Mouse (Mus musculus): ENCODE measurements around the gene Lifr.

Gene Lifr

DNA sequence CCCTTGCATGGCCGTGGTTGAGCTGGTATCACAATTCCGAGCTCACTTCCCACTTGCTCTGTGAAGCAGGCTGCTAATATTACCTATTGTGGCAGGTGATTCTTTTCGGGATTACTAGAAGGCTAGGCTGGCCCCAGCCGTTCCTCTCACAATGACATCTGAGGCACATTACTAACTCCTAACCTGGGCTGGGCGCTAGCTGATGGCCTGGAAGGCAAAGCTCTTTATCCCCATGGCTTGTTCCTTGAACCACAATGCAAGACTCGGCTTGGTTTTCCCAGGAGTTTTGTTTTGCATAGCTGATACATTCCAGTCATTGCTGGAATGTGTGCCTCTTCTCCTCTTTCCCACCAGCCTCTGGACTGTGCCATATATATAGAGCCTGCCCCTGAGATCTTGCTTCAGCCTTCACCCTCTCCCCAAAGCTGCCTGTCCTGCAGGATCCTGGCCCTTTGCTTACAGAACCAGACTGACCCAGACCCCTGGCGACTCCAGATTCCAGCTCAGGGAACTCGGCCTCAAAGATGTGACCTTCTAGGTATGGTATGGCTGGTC is at the start of gene Lifr:
Gene Lifr, plus strand, starts transcription at position 404 of the 555 bp plus-strand sequence.
- no peak for DNase-seq (ENCODE audit: low read depth, low spot score)

DNA sequence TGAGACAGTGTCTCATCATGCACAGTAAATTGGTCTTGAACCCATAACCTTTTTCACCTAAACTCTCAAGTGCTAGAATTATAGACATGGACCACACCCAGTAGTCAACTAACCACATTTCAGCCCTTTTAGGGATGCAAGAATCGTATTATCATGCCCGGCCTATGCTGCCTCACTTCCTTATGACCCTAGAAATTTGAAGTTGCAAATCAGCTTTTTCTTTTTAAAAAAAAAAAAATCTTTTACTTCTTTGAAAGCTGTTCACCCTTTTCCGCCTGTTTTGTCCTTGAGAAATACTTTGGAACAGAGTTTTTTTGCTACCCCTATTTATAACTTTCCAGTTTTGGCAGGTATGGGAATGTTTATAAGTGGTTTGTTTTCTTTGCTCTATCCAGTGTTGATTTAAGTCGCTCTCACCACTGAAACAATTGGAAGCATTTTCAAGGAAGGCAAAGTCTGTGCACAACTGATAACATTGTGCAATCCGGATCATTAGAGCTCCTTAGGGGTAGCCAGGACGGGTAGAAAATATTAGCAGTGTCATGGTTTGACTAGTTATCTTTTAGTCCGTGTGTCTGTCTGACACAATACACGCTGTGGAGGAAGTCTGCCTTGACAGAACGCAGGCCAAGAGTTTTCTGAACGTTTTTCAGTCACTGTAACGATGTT is 46.2 kb upstream of the Lifr start:
- DNase-seq (ENCODE audit: low read depth, low spot score), result no peak

DNA sequence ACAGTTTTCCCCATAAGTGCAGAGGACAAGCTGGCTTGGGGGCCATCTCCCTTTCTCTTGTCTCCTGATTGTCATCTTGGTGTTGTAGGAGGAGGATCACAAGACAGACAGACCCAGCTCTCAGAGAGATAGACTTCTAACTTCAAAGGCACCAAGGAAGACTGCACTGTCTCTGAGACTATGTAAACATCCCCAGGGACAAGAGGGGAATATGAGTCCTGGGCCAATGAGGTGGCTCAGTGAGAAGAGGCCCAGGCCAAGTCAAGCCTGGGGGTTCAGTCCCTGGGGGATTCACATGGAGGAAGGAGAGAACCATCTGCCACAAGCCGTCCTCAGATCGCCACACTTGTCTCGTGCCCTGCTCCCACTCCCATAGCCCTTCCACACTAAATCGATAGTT is 45.4 kb upstream of the Lifr start:
- DNase-seq (ENCODE audit: low read depth, low spot score), result no peak

DNA sequence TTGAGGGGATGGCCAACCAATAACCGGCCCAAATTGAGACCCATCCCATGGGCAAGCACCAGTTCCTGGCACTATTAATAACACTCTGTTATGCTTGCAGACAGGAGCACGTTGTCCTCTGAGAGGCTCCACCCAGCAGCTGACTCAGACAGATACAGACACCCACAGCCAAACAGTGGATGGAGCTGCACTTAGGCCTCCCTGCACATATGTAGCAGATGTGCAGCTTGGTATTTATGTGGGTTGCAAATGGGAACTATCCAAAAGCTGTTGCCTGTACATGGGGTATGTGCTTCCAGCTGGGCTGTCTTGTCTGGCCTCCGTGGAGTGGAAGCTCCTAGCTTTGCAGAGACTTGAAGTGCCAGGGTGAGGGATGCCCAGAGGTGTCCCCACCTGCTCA is 42.5 kb upstream of the Lifr start:
- no peak for DNase-seq (ENCODE audit: low read depth, low spot score)

DNA sequence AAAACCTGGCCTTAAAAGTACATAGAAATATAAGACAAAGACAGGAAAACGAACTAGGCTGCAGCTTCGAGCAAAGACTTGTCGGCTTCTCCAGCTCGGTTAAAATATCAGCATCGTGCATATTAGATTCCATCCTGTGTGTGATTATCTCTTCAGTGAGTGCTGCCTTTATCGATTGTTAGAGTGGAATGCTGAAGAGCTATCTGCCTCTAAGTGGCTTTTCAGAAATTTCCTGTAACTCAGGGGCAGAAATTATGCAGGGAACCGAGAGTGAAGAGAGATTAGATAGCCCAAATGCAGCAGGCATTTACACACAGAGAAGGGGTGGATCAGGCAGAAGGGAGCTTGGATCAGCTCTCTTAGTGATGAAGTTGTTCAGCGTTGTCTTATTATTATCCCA is 41.5 kb upstream of the Lifr start:
- no peak for DNase-seq (ENCODE audit: low read depth, low spot score)

DNA sequence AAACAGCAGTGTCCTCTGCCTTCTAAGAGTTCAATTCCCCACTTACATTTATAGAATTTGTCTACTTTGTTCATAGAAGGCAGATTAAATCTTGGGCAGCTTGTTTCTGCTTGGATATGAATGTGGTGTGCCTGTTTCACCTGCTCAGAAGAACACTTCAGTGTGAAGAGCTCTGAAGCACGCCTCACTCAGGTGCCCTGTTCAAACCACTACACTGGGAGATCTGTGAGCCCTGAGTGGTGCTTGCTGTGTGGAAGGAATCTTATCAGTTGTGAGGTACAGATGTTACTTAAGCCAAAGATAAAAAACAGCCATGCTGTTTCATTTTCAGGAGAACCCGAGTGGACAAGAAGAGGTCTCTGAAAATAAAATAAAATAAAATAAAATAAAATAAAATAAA is 38.7 kb upstream of the Lifr start:
- no peak for DNase-seq (ENCODE audit: low read depth, low spot score)

DNA sequence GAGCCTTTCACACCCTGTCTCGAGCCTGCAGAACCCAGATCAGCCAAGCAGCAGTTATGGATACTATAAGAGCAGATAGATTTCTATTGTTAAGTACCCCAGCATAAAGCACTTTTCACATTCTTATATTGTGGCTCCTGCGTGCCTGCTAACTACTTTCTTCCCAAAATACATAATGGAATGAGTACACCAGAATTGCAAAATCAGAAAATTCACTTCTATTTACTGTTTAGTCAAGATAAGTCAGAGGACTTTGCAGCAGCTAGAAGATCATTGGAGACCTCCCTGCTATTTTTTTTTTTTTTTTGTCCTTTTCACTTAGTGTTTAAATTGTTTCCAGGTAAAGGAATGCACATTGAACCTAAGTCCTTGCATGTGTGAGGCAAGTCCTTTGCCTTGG is 38.3 kb upstream of the Lifr start:
- no peak for DNase-seq (ENCODE audit: low read depth, low spot score)

DNA sequence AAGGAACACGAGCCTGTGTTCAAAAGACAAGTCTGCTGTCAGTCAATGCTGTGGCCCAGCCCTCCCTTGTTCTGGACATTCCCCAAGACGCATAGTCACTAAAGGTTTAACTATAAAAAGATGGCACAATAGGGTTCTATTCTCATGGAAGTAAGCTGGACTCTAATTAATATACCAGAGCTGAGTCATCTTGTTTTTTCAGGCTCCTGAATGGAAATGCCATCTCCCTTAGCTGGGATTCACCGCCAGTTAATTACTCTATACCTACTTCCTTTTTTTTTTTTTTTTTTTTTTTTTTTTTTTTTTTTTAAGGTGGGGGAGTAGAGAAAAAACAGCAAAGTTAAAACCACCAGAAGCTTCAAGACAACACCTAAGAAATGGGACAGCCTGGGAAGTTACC is 33.6 kb upstream of the Lifr start:
- DNase-seq (ENCODE audit: low read depth, low spot score), result no peak

DNA sequence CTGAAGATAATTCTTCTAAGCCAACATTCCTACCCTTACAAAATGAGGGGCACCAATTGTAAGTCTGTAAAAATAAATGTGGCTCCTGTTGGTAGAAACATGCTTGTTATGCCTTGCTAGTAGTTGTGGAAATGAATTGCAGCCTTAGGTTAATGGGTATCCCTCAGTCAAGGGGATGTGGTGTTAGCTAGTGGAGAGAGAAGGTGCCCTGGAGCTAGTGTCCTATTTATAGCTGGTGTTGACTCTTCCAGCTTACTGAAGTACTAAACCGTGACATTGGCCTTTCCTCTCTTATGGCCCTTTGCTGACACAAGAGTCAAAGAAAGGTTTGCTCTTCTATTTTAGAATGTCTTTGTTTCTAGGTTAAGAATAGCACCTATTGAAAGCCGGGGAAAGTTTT is 29.9 kb upstream of the Lifr start:
- no peak for DNase-seq (ENCODE audit: low read depth, low spot score)

DNA sequence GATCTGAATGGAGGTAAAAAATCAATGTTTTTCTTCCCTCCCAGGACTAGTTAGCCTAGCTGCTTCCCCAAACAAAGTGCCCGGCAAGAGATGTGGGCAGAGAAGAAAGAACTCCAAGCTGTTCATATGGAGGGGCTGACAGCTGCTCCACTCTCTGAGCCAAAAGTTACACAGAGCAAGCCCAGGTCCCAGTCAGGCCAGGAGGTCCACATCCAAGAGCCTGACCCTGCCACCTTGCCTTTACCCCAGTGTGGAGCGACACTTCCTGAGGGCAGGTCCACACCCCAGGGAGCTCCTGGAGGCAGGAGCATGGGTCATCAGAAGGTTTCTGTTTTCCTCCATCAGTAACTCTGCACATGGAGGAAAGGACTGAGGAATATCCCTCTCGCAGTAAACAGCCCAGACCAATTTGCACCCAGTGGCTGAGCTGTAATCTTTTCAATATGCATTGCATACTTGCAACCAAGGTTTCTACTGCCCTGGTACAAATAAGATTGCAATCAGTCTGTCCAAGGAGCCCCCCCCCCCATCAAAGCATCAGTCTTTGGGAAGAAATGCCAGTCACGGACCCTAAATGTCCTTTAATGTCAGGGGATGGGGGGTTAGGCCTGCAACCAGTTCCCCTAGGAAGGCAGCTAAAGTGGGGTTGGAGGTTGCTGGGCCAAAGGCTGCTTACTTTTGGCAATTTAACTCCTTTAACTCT is 28.3 kb upstream of the Lifr start:
- DNase-seq (ENCODE audit: low read depth, low spot score), result no peak

DNA sequence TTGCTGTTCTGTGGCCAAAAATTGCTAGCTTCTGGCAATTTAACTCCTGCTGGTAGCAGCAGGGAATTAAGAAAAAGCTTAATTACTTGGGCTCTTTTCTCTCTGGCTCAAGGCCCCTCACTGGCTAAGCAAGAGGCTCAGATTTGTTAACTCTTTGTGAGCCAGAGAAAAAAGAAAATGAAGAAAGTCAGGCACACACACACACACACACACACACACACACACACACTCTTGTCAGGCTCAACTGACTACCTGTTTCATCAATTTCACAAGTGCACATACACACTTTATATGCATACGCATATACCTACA is 27.8 kb upstream of the Lifr start:
- DNase-seq (ENCODE audit: low read depth, low spot score), result no peak

DNA sequence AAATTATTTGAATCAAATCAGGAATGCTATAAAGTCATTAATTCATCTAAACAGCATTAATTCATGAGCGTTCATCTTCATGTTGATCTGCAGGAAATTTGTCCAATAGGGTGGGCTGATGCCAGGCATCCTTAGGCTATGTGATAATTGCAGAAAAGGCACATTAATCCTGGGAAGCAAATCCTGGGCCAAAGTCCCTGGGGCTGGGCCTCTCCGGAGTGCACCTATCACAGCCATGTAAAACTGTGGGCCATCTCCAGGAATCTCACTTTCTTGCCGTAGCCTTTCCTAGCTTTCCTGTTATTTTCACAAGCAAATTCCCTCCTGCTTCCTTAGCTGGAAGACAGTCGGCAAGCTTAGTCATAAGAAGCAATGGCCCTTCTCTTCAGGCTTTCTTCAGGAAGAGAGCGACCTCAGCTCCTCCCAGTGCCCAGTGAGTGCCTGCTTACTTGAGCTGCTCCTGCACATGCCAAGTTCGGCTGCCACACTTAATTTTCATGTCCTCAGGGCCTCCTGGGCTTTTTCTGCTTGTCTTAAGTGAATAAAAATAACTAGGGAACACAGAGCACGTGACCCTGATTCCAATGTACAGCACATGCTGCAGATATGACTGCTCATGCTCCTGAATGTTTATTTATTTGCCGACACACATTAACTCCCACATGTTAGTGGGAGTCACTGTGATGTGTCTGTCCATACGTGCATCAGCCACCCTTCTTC is 26.7 kb upstream of the Lifr start:
- no peak for DNase-seq (ENCODE audit: low read depth, low spot score)

DNA sequence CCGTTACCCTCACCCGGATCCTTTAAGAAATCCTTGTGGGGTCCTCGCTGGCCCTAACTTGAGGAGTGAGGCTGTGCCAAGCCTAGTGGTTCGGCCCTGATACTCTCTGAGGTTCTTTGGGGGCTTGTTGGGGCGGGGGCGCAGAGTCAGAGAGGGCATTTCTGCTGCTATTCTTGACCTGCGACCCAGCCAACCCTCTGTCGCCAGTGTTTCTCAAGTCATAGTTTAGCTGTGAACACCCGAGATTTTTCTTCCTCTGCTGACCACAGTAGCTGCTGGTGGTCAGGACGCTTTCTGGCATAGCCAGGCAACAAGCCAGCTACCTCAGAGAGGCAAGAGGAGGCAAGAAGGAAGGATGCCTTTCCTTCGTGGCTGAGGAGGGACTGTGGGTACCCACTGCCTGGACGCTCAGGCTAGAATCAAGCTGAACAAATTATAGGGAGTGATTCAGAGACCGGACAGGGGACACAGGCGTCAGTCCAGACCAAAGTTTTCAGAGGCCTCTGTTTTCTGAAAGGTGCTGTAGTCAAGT is 25.4 kb upstream of the Lifr start:
- DNase-seq (ENCODE audit: low read depth, low spot score), result no peak

DNA sequence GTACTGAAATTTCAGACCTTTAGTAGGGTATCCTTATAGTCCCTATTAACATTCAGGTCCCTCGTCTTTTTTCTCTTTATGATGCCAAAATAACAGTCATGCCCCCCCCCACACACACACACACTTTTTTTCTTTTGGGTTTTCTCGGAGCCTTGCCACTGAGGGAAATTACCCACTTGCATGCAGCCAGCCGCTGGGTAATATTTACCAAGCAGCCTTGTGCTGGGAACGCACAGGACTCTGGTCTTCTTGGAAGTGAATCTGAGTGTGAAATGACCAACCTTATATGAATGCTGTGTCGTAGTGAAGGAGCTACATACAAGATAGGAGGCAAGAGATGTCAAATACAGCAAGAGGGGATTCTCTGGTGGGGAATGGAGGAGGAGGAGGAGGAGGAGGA is 24.8 kb upstream of the Lifr start:
- no peak for DNase-seq (ENCODE audit: low read depth, low spot score)

DNA sequence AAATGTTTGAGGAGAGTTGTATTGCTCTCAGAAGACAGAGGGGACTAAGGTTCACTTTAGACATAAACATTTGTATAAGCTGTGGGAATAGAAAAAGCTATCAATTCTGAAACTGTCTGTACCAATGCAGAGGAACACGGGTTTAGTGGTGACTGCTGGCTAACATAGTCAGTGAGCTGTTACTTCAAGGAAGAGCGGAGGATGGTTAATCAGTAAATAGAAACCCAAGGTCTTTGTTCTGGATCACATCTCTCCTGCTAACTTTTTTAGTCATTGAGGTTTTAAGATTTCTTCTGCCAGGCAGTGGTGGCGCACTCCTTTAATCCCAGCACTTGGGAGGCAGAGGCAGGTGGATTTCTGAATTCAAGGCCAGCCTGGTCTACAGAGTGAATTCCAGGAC is 23.7 kb upstream of the Lifr start:
- no peak for DNase-seq (ENCODE audit: low read depth, low spot score)

DNA sequence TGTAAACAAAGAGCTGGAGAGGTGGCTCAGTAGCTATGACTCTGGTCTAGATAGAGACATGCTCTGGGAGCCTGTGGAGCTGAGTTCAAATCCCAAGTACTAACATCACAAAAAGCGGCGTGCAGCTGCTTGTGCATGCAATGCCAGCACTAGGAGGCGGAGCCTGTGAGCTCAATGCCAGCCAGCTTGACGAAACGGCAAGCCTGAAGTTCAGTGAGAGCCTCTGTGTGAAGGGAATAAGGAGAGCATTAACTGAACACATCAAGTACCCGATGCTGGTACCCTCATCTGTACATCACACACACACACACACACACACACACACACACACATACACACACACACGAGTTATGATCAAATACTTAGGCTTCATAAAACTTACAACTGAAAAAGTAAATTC is 21.0 kb upstream of the Lifr start:
- no peak for DNase-seq (ENCODE audit: low read depth, low spot score)

DNA sequence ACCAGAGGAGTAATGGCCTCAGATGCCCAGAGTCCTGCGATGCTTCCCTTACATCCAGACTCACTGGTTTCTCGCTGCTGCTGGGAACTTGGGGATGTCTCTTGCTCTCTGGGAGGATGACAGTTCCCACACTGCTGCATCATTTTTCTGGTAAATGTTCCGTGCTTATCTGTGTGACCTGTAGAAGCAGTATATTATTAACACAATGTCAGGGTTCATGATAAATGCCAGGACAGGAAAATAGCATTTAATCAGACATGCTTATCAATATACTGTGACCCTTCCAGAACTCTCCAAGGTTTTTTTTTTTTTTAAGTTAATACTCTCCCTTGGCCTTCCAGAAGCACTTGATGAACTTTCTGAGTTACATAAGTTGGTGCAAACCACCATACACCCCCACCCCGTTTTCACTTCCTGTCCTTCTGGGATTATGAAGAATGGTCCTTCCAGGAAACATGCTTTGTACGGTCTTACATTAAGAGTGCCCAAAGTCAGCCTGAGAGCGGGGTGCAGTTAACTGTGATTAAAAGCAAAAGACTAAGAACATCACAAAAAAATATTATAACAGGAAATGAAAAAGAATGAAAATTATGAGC is 20.1 kb upstream of the Lifr start:
- no peak for DNase-seq (ENCODE audit: low read depth, low spot score)

DNA sequence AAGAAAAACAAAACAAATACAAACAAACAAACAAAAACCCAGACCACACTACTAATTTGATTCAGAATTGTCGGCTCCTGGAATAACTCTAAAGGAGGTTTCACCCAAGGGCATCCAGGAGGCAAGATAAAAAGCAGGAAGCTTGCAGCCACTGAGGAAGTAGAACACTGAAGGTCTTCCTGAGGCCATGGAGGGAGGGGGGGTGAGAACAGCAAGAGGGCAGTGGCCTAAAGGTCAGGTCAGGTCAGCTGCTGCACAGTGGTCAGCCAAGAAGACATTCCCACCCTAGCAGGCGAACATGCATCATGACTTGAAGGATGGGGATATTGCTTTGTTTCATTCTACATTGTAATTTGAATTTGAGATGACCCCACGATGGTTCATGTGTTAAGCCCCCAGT is 17.1 kb upstream of the Lifr start:
- no peak for DNase-seq (ENCODE audit: low read depth, low spot score)

DNA sequence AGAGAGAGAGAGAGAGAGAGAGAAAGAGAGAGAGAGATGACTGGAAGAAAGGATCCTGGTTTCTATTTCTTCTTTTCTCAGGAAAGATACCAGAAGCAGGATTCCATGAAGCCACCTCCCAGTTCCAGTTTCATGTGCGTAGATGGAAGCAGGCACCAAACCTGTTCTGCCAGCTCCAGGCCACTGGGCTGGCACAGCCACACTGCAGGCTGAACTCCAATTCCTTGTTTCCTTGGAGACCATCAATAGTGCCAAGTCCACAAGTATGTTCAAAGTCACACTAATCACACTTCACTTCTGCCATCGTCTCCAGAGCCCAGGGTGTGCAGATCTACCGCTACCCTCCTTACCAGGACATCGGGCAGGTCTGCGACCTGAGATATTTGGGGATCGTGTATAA is 15.2 kb upstream of the Lifr start:
- DNase-seq (ENCODE audit: low read depth, low spot score), result no peak

DNA sequence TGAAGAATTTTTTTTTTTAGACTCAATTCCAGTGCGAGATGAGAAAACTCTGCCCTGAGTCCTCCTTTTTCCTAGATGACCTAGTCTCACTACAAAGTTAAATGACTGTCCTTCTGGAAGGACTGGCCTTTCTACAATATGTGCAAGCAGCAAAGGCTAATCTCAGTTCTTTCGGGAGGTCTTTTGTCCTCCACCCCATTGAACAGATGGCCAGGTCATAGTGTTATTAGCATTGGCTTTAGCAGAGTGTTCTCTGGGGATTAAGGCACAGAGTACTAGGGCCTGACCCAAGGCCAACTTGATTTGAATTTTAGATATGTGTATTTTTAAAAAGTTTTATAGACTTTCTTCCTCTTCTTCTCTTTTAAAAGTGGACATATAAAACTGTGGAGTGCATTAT is 12.1 kb upstream of the Lifr start:
- DNase-seq (ENCODE audit: low read depth, low spot score), result no peak

DNA sequence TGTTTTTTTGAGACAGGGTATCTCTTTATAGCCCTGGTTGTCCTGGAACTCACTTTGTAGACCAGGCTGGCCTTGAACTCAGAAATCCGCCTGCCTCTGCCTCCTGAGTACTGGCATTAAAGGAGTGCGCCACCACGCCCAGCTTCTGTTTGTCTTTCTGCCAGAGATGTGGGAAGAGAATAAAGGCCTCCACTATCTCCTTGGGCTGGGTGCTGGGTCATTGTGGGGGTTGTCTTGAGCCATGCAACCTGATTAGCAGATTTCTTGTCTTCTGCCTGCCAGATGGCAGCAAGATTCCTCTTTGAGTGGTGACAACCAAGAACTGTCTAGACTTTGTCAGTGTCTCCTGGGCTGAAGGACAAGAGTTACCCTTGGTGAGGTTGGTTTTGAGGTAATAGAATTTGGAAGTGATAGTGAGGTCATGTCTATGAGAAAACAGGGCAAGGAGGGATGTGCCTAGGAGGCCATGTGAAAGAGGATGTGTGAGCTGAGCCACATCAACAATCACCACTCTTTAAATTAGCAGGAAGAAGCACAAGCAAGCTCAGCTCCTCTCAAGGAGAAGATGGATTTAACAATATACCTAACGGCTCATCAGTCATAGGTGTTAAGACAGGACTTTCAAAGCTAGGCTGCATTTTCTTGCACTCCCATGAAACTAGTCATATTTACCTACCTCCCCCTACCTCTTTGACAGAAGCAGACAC is 10.6 kb upstream of the Lifr start:
- DNase-seq (ENCODE audit: low read depth, low spot score), result no peak
